Mouse (Mus musculus) intestine, embryonic 16.5 days (tissue): ENCODE results near the gene Tor3a. TPM values are rescaled to one million over a fixed set of nuclear protein-coding genes. Genes with fewer than 3 reads are reported as not detected.

Source experiments
- ATAC-seq: fragments of 200-750 bp; cut with Nextera tagmentation; 2 replicates; pipeline ENCODE4 v1.8.0; 2017; ENCODE audit warnings: moderate TSS enrichment, moderate library complexity
- H3K27ac ChIP-seq: fragments of 300-500 bp; sonication (generic); 2 replicates; pipeline ENCODE4 v1.5.1; 2014; ENCODE audit warnings: mild to moderate bottlenecking, low read length
- H3K27me3 ChIP-seq: fragments of 300-500 bp; sonication (generic); replicated peaks from 2 replicates; pipeline ENCODE4 v1.6.1; 2014; ENCODE audit warnings: low read length, control low read depth, mixed read lengths; ENCODE audit not compliant: control insufficient read depth, insufficient read depth
- H3K36me3 ChIP-seq: fragments of 300-500 bp; sonication (generic); 2 replicates; pipeline ENCODE4 v1.6.1; 2014; ENCODE audit warnings: low read length, control low read depth; ENCODE audit not compliant: control insufficient read depth, insufficient read depth
- H3K4me1 ChIP-seq: fragments of 300-500 bp; sonication (generic); 2 replicates; pipeline ENCODE4 v1.6.1; 2014; ENCODE audit warnings: low read length, control low read depth, mixed read lengths; ENCODE audit not compliant: control insufficient read depth, insufficient read depth
- H3K4me2 ChIP-seq: fragments of 300-500 bp; sonication (generic); 2 replicates; pipeline ENCODE4 v1.6.1; 2014; ENCODE audit warnings: low read depth, low read length, control low read depth
- H3K4me3 ChIP-seq: fragments of 300-500 bp; sonication (generic); 2 replicates; pipeline ENCODE4 v1.5.1; 2014; ENCODE audit warnings: mild to moderate bottlenecking, low read length
- H3K9ac ChIP-seq: fragments of 300-500 bp; sonication (generic); 2 replicates; pipeline ENCODE4 v1.6.1; 2014; ENCODE audit warnings: low read depth, low read length
- H3K9me3 ChIP-seq: fragments of 300-500 bp; sonication (generic); 2 replicates; pipeline ENCODE4 v1.6.1; 2016; ENCODE audit warnings: low read length, control low read depth; ENCODE audit not compliant: control insufficient read depth
- WGBS: fragments of 180-500 bp; shearing (Covaris S2); extraction: QIAGEN DNeasy Blood & Tissue Kit; methylation state at CpG from one replicate; pipeline ENCODE4 v1.1.7; 2014; 5-methylcytosine and 5-hydroxymethylcytosine counted together
- polyA plus RNA-seq: library from polyadenylated mRNA; unstranded; fragments of >200 nt; fragmentation: Nextera tagmentation; extraction: Ambion mirVana; gene quantifications from 2 replicates; pipeline ENCODE4 v1.2.1, GENCODE M21; 2015

Gene Tor3a
- polyA plus RNA-seq, 1 experiment from 2014 or later = 6.8 TPM

GRCm38 (mm10) chr1:156608496-156608895 is 65.7 kb downstream of the Tor3a start:
- H3K9ac ChIP-seq = no peak overlapping the region

GRCm38 (mm10) chr1:156605940-156606339 is 68.2 kb downstream of the Tor3a start:
- H3K27ac ChIP-seq = no peak overlapping the region
- 76% methylated on average over 2 of the region's 2 CpGs for WGBS

More at GRCm38 (mm10) chr1:156608496-156608895, 65.7 kb downstream of the Tor3a start:
- 95% methylated on average over 2 of the region's 2 CpGs for WGBS
- Histone ChIP-seq H3K4me3 (no peak overlapping the region), H3K36me3 (no peaks in the 10 kb centered on the region), H3K4me1 (0 out of 2 replicates have a peak, but pooled peaks cover 5% of the 10 kb centered on the region), H3K27me3 (no peaks in the 10 kb centered on the region), H3K27ac (no peak overlapping the region), H3K9me3 (no peaks in the 10 kb centered on the region), H3K4me2 (no peak overlapping the region)
- no peak for ATAC-seq

DNA sequence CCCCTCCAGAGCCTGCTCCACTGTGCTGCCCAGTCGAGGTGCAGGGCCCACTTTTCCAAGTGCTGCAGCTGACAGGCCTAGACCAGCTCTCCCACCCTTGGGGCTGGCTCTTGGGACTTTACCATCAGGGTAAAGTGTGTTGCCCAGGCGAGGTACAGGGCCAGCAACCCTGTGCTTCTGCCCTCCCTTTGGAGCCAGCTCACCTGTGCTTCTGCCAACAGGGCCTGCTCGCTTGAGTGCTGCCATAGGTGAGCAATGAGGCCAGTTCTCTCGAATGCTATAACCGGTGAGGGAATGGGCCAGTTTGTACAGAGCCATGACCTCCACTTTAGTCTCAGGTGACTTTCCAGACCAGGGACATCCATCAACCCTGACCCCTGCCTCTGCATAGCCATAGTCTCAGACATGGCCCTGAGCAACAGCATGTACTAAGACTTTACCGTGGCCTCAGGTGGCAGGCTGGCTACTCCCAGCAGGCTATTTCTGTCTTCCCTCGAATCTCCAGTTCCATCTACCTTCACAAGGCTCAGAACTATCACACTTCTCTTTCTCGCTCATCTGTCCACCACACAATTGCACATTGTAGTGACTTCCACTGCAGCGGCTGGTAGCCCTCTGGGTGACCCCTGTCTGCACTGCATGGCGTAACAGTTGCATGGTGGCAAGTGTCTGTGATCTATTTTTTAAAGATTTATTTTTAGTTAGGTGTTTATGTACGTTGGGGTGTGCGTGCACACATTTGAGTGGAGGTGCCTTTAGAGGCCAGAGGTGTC is 68.9 kb downstream of the Tor3a start:
- no peaks in the 10 kb centered on the region for H3K9me3 ChIP-seq
- H3K27ac ChIP-seq = no peak overlapping the region
- no peak overlapping the region for H3K9ac ChIP-seq
- 71% methylated on average over 12 of the region's 12 CpGs for WGBS
- no peaks in the 10 kb centered on the region for H3K27me3 ChIP-seq
- no peaks in the 10 kb centered on the region for H3K36me3 ChIP-seq
- no peak for ATAC-seq
- H3K4me1 ChIP-seq = 0 out of 2 replicates have a peak, but pooled peaks cover 5% of the 10 kb centered on the region
- H3K4me3 ChIP-seq = no peak overlapping the region
- H3K4me2 ChIP-seq = no peak overlapping the region

More at GRCm38 (mm10) chr1:156605940-156606339, 68.2 kb downstream of the Tor3a start:
- Histone ChIP-seq H3K9ac (no peak overlapping the region), H3K36me3 (no peaks in the 10 kb centered on the region), H3K27me3 (no peaks in the 10 kb centered on the region), H3K4me3 (no peak overlapping the region), H3K4me1 (0 out of 2 replicates have a peak, but pooled peaks cover 5% of the 10 kb centered on the region), H3K4me2 (no peak overlapping the region), H3K9me3 (no peaks in the 10 kb centered on the region)
- ATAC-seq = no peak

Other genes starting within 250 kb of the Tor3a start
- gene Soat1, start 200.0 kb downstream of the Tor3a start, polyA plus RNA-seq = 84.4 and 93.9 TPM in 2 replicates
- gene Gm10031, start 150.3 kb downstream of the Tor3a start, polyA plus RNA-seq = 0.26 and 0.48 TPM in 2 replicates
- 2.2 and 2.7 TPM in 2 replicates for gene Abl2, start 115.6 kb downstream of the Tor3a start, polyA plus RNA-seq
- gene Fam20b, start 44.7 kb upstream of the Tor3a start, polyA plus RNA-seq = 38.6 and 47.1 TPM in 2 replicates
- 29.4 and 29.8 TPM in 2 replicates for gene Angptl1, start 164.2 kb upstream of the Tor3a start, polyA plus RNA-seq